Mouse (Mus musculus) MEL (cell line): ENCODE results near the gene Ripk3. TPM values are rescaled to one million over a fixed set of nuclear protein-coding genes. Genes with fewer than 3 reads are reported as not detected.

Experiments
- DNase-seq: peaks from one replicate; pipeline ENCODE4 v3.0.0; 2011; ENCODE audit warnings: low read depth, low spot score
- H3K27ac ChIP-seq: 2 replicates; pipeline ENCODE4 v1.5.1; 2012; ENCODE audit warnings: low read depth, mild to moderate bottlenecking, control low read depth, low read length, moderate library complexity; ENCODE audit not compliant: control insufficient read depth
- H3K27me3 ChIP-seq, 2 experiments: fragments of 150-350 bp in 1 of 2; sonication (generic) in 1 of 2; 2 replicates each; pipeline ENCODE4 v1.6.1; 2012; ENCODE audit warnings: low read length in 2 of 2, mild to moderate bottlenecking in 2 of 2, improper control_type of control experiment in 1 of 2, moderate library complexity in 1 of 2; ENCODE audit not compliant: insufficient read depth in 2 of 2, control insufficient read depth in 1 of 2
- H3K36me3 ChIP-seq, 2 experiments: 2 replicates each; pipeline ENCODE4 v1.6.1; 2012 to 2014; ENCODE audit warnings: low read length in 2 of 2, improper control_type of control experiment in 1 of 2, inconsistent platforms in 1 of 2, mild to moderate bottlenecking in 1 of 2; ENCODE audit not compliant: insufficient read depth in 2 of 2, control insufficient read depth in 1 of 2
- H3K4me1 ChIP-seq, 2 experiments: fragments of 150-350 bp in 1 of 2; sonication (generic) in 1 of 2; 2 replicates each; pipeline ENCODE4 v1.6.1; 2012; ENCODE audit warnings: low read length in 2 of 2, improper control_type of control experiment in 1 of 2, mild to moderate bottlenecking in 1 of 2; ENCODE audit not compliant: insufficient read depth in 2 of 2, control insufficient read depth in 1 of 2
- H3K4me3 ChIP-seq, 2 experiments: fragments of 150-350 bp in 1 of 2; sonication (generic) in 1 of 2; 2 replicates each; pipeline ENCODE4 v1.5.1; 2012; ENCODE audit warnings: low read depth in 2 of 2, low read length in 2 of 2, mild to moderate bottlenecking in 2 of 2, moderate library complexity in 2 of 2, control low read depth in 1 of 2, improper control_type of control experiment in 1 of 2; ENCODE audit not compliant: control insufficient read depth in 1 of 2, insufficient read depth in 1 of 2
- H3K79me2 ChIP-seq: 2 replicates; pipeline ENCODE4 v1.6.1; 2012; ENCODE audit warnings: mild to moderate bottlenecking, low read length, moderate library complexity; ENCODE audit not compliant: control insufficient read depth, poor library complexity, insufficient read depth
- H3K9ac ChIP-seq: 2 replicates; pipeline ENCODE4 v1.6.1; 2012; ENCODE audit warnings: low read depth, mild to moderate bottlenecking, control low read depth, low read length, moderate library complexity; ENCODE audit not compliant: control insufficient read depth, poor library complexity, severe bottlenecking
- H3K9me3 ChIP-seq: fragments of 150-350 bp; sonication (generic); replicated peaks from 2 replicates; pipeline ENCODE4 v1.6.1; 2012; ENCODE audit warnings: mild to moderate bottlenecking, low read length, improper control_type of control experiment, moderate library complexity; ENCODE audit not compliant: insufficient read depth
- BHLHE40 ChIP-seq: IDR thresholded peaks from 2 replicates; pipeline ENCODE4 v1.6.1; 2012; ENCODE audit warnings: low read depth, mild to moderate bottlenecking, inconsistent platforms, low read length, improper control_type of control experiment, borderline replicate concordance
- CHD1 ChIP-seq: IDR thresholded peaks from 2 replicates; pipeline ENCODE4 v1.6.1; 2012; ENCODE audit warnings: low read depth, mild to moderate bottlenecking, inconsistent platforms, low read length, improper control_type of control experiment
- CTCF ChIP-seq, 3 experiments: IDR thresholded peaks in 2 of 3; conservative IDR thresholded peaks in 1 of 3; 2 replicates each; pipeline ENCODE4 v1.5.1; 2011 to 2012; ENCODE audit warnings: low read length in 3 of 3, low read depth in 2 of 3, mild to moderate bottlenecking in 2 of 3, improper control_type of control experiment in 1 of 3, inconsistent platforms in 1 of 3, mixed read lengths in 1 of 3, moderate library complexity in 1 of 3; ENCODE audit not compliant: control insufficient read depth in 1 of 3, insufficient read depth in 1 of 3, poor library complexity in 1 of 3, severe bottlenecking in 1 of 3
- E2F4 ChIP-seq: IDR thresholded peaks from 2 replicates; pipeline ENCODE4 v1.6.1; 2011; ENCODE audit warnings: low read depth, low read length, improper control_type of control experiment, borderline replicate concordance
- ETS1 ChIP-seq: IDR thresholded peaks from 2 replicates; pipeline ENCODE4 v1.6.1; 2012; ENCODE audit warnings: low read depth, mild to moderate bottlenecking, inconsistent platforms, low read length, improper control_type of control experiment, moderate library complexity
- GABPA ChIP-seq: IDR thresholded peaks from 2 replicates; pipeline ENCODE4 v1.6.1; 2012; ENCODE audit warnings: low read depth, mild to moderate bottlenecking, inconsistent platforms, low read length, improper control_type of control experiment, moderate library complexity
- HCFC1 ChIP-seq: IDR thresholded peaks from 2 replicates; pipeline ENCODE4 v1.6.1; 2012; ENCODE audit warnings: low read depth, mild to moderate bottlenecking, inconsistent platforms, low read length, improper control_type of control experiment, moderate library complexity
- KAT2A ChIP-seq: conservative IDR thresholded peaks from 2 replicates; pipeline ENCODE4 v1.6.1; 2012; ENCODE audit warnings: low read depth, low read length, improper control_type of control experiment, inconsistent platforms
- MAX ChIP-seq: IDR thresholded peaks from 2 replicates; pipeline ENCODE4 v1.6.1; 2011; ENCODE audit warnings: low read length, improper control_type of control experiment
- MEF2A ChIP-seq: IDR thresholded peaks from 2 replicates; pipeline ENCODE4 v1.6.1; 2014; ENCODE audit warnings: low read depth, mild to moderate bottlenecking, inconsistent platforms, low read length, improper control_type of control experiment; ENCODE audit not compliant: poor library complexity, insufficient replicate concordance, severe bottlenecking; ENCODE audit errors: extremely low read depth
- MYB ChIP-seq: IDR thresholded peaks from 2 replicates; pipeline ENCODE4 v1.6.1; 2011; ENCODE audit warnings: mild to moderate bottlenecking, low read depth, low read length, improper control_type of control experiment
- POLR2A ChIP-seq, 2 experiments: IDR thresholded peaks; 2 replicates each; pipeline ENCODE4 v1.6.1; 2011 to 2012; ENCODE audit warnings: low read length in 2 of 2, mild to moderate bottlenecking in 2 of 2, control low read depth in 1 of 2, improper control_type of control experiment in 1 of 2, low read depth in 1 of 2, moderate library complexity in 1 of 2; ENCODE audit not compliant: control insufficient read depth in 1 of 2, insufficient read depth in 1 of 2, poor library complexity in 1 of 2
- SIN3A ChIP-seq: IDR thresholded peaks from 2 replicates; pipeline ENCODE4 v1.6.1; 2012; ENCODE audit warnings: low read length, improper control_type of control experiment, inconsistent platforms
- TAL1 ChIP-seq: IDR thresholded peaks from 2 replicates; pipeline ENCODE4 v1.6.1; 2012; ENCODE audit warnings: mild to moderate bottlenecking, inconsistent platforms, low read length, moderate library complexity, mixed read lengths
- TBP ChIP-seq: IDR thresholded peaks from 2 replicates; pipeline ENCODE4 v1.8.0; 2011; ENCODE audit warnings: low read depth, low read length, improper control_type of control experiment
- USF2 ChIP-seq, 2 experiments: IDR thresholded peaks; 2 replicates each; pipeline ENCODE4 v1.6.1; 2011 to 2012; ENCODE audit warnings: improper control_type of control experiment in 2 of 2, low read length in 2 of 2, borderline replicate concordance in 1 of 2, inconsistent platforms in 1 of 2, low read depth in 1 of 2, mild to moderate bottlenecking in 1 of 2; ENCODE audit not compliant: insufficient read depth in 1 of 2
- ZNF384 ChIP-seq: IDR thresholded peaks from 2 replicates; pipeline ENCODE4 v1.6.1; 2012; ENCODE audit warnings: low read depth, mild to moderate bottlenecking, inconsistent platforms, low read length, improper control_type of control experiment
- polyA plus RNA-seq, 2 experiments: library from polyadenylated mRNA; stranded (reverse) in 1 of 2; unstranded in 1 of 2; fragments of >175 nt in 1 of 2; fragments of >200 nt in 1 of 2; gene quantifications; 2 replicates each; pipeline versions ENCODE4 v1.2.1 to v1.2.4; 2012; ENCODE audit warnings: low replicate concordance in 2 of 2, low read depth in 1 of 2; ENCODE audit not compliant: insufficient read length in 2 of 2, insufficient read depth in 1 of 2, missing spikeins in 1 of 2
- total RNA-seq: library from RNA; depleted of rRNA; stranded (reverse); fragments of 300-350 nt; gene quantifications from 2 replicates; pipeline ENCODE4 v1.2.3, GENCODE M21; 2012

Gene Ripk3
- total and polyA plus RNA-seq, 3 experiments: 67.1 to 124 (median 123) TPM

GRCm38 (mm10) chr14:55781310-55781709 lies 7.4 kb downstream of the Ripk3 start (continued):
- TF ChIP-seq ETS1 (peak; percentile 29; the same call in 1 of the 2 replicates), BHLHE40 (peak; percentile 61), GABPA (no peak), USF2 (IDR thresholded peaks at IDR 0.05; ENCODE audit: borderline replicate concordance in 1 of 2, insufficient read depth in 1 of 2, low read depth in 1 of 2, low read length in 2 of 2) (no peak), MEF2A (no peak), E2F4 (no peak), CTCF (IDR thresholded peaks at IDR 0.05 in 2 of 3, conservative IDR thresholded peaks at IDR 0.05 in 1 of 3; ENCODE audit: control insufficient read depth in 1 of 3, insufficient read depth in 1 of 3, low read depth in 2 of 3, low read length in 3 of 3, poor library complexity in 1 of 3, severe bottlenecking in 1 of 3) (peak in 2 of 3 experiments; percentile 98 to 99; a peak in 5 of 6 replicates), HCFC1 (peak; percentile 59), MYB (no peak)

GRCm38 (mm10) chr14:55780736-55781135 lies 7.9 kb downstream of the Ripk3 start:
- Histone ChIP-seq H3K79me2 (no peaks in the 10 kb centered on the region), H3K36me3 (peaks cover 0 to 7% of the 10 kb centered on the region in 2 experiments; a peak in 2 of 4 replicates), H3K9me3 (no peaks in the 10 kb centered on the region), H3K27me3 (no peaks in the 10 kb centered on the region), H3K9ac (no peak overlapping the region), H3K4me1 (peaks cover 5 to 12% of the 10 kb centered on the region in 2 experiments; a peak in 3 of 4 replicates), H3K4me3 (no peak overlapping the region), H3K27ac (no peak overlapping the region)
- no peak for DNase-seq
- no peak for TF ChIP-seq ETS1
- no peak for TF ChIP-seq SIN3A
- no peak for TF ChIP-seq CHD1
- no peak for TF ChIP-seq TBP

GRCm38 (mm10) chr14:55779656-55780055 lies 9.0 kb downstream of the Ripk3 start:
- H3K27ac ChIP-seq: no peak overlapping the region
- peaks cover 0 to 7% of the 10 kb centered on the region in 2 experiments; a peak in 2 of 4 replicates for H3K36me3 ChIP-seq
- no peaks in the 10 kb centered on the region for H3K9me3 ChIP-seq
- H3K27me3 ChIP-seq: no peaks in the 10 kb centered on the region
- no peak for TF ChIP-seq GABPA
- TF ChIP-seq POLR2A (IDR thresholded peaks at IDR 0.05; ENCODE audit: control insufficient read depth in 1 of 2, insufficient read depth in 1 of 2, low read depth in 1 of 2, low read length in 2 of 2, poor library complexity in 1 of 2): no peak
- TF ChIP-seq ZNF384: no peak
- no peak for TF ChIP-seq KAT2A
- no peak for TF ChIP-seq MYB
- TF ChIP-seq CTCF (IDR thresholded peaks at IDR 0.05 in 2 of 3, conservative IDR thresholded peaks at IDR 0.05 in 1 of 3; ENCODE audit: control insufficient read depth in 1 of 3, insufficient read depth in 1 of 3, low read depth in 2 of 3, low read length in 3 of 3, poor library complexity in 1 of 3, severe bottlenecking in 1 of 3): no peak
- no peak for TF ChIP-seq SIN3A
- no peak for TF ChIP-seq MAX
- TF ChIP-seq TAL1: no peak
- no peak for DNase-seq
- H3K4me1 ChIP-seq: peaks cover 5 to 12% of the 10 kb centered on the region in 2 experiments; a peak in 3 of 4 replicates
- H3K9ac ChIP-seq: no peak overlapping the region
- no peak overlapping the region for H3K4me3 ChIP-seq
- no peaks in the 10 kb centered on the region for H3K79me2 ChIP-seq
